Mouse (Mus musculus) embryo, embryonic 9.5 days (tissue): ENCODE data around the gene Ccdc97.

Source experiments
- DNase-seq: peaks from one replicate; pipeline ENCODE4 v3.0.0-alpha.2; 2017; ENCODE audit errors: extremely low spot score

Gene Ccdc97

GRCm38 (mm10) chr7:25669158-25669557, 49.7 kb downstream of the Ccdc97 start:
- DNase-seq, result no peak

DNA sequence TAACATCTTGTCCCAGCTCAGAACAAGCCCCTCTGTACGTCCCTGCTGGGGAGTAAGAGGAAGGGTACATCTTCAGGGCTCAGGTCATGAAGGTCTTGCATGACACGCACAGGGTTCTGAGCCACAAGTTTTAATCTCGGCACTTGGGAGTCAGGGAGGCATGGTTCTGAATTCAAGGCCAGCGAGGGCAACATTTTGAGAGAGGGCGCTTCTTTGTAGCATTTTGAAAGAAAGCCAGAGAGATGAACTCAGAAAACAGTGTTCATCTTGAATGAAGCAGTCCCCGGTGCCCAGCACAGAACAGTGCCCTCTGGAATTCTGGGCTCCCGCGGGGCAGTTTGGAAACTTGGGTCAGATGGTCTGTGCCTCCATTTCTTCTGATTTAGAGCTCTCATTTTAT, 52.5 kb downstream of the Ccdc97 start:
- DNase-seq, result no peak
